Mouse (Mus musculus) lung, embryonic 14.5 days (tissue): ENCODE results near the gene Gm13285. TPM values are rescaled to one million over a fixed set of nuclear protein-coding genes. Genes with fewer than 3 reads are reported as not detected.
"Not testable (repeated sequence)": the region's sequence is repeated elsewhere in the genome, so short reads cannot be mapped to it uniquely, and the experiment has no call there.

Source experiments
- ATAC-seq: fragments of 200-750 bp; cut with Nextera tagmentation; 2 replicates; pipeline ENCODE4 v1.8.0; 2017; ENCODE audit warnings: mild to moderate bottlenecking, moderate TSS enrichment, moderate library complexity; ENCODE audit not compliant: insufficient read depth
- DNase-seq: peaks from one replicate; pipeline ENCODE4 v3.0.0-alpha.2; 2015
- H3K27ac ChIP-seq: fragments of 300-500 bp; sonication (generic); 2 replicates; pipeline ENCODE4 v1.5.1; 2014; ENCODE audit warnings: low read depth, mild to moderate bottlenecking, moderate library complexity
- H3K27me3 ChIP-seq: fragments of 300-500 bp; sonication (generic); 2 replicates; pipeline ENCODE4 v1.6.1; 2014; ENCODE audit warnings: low read length, control low read depth; ENCODE audit not compliant: insufficient read depth
- H3K36me3 ChIP-seq: fragments of 300-500 bp; sonication (generic); 2 replicates; pipeline ENCODE4 v1.6.1; 2014; ENCODE audit warnings: control low read depth; ENCODE audit not compliant: insufficient read depth
- H3K4me1 ChIP-seq: fragments of 300-500 bp; sonication (generic); 2 replicates; pipeline ENCODE4 v1.6.1; 2014; ENCODE audit warnings: antibody characterized with exemption, control low read depth; ENCODE audit not compliant: insufficient read depth
- H3K4me2 ChIP-seq: fragments of 300-500 bp; sonication (generic); 2 replicates; pipeline ENCODE4 v1.6.1; 2014; ENCODE audit warnings: mild to moderate bottlenecking
- H3K4me3 ChIP-seq: fragments of 300-500 bp; sonication (generic); 2 replicates; pipeline ENCODE4 v1.5.1; 2014; ENCODE audit warnings: low read depth, low read length
- H3K9ac ChIP-seq: fragments of 300-500 bp; sonication (generic); 2 replicates; pipeline ENCODE4 v1.6.1; 2014
- H3K9me3 ChIP-seq: fragments of 300-500 bp; sonication (generic); 2 replicates; pipeline ENCODE4 v1.6.1; 2016; ENCODE audit warnings: low read depth, low read length, control low read depth
- CTCF ChIP-seq: IDR thresholded peaks from 2 replicates; pipeline ENCODE4 v1.5.1; 2016; ENCODE audit warnings: antibody characterized with exemption, low read depth
- WGBS: fragments of 180-500 bp; shearing (Covaris S2); extraction: QIAGEN DNeasy Blood & Tissue Kit; methylation state at CpG from one replicate; pipeline ENCODE4 v1.1.7; 2014; 5-methylcytosine and 5-hydroxymethylcytosine counted together
- polyA plus RNA-seq: library from polyadenylated mRNA; unstranded; fragments of >200 nt; fragmentation: Nextera tagmentation; extraction: Ambion mirVana; gene quantifications from 2 replicates; pipeline ENCODE4 v1.2.1, GENCODE M21; 2014

Gene Gm13285
- polyA plus RNA-seq, 1 experiment from 2014 or later, result 1.2 TPM

- not testable (repeated sequence) for H3K27me3 ChIP-seq, DNase-seq, H3K27ac ChIP-seq, H3K9me3 ChIP-seq, H3K4me2 ChIP-seq, ATAC-seq, H3K36me3 ChIP-seq, H3K4me3 ChIP-seq, H3K4me1 ChIP-seq, H3K9ac ChIP-seq
- WGBS, result no CpG with 5 or more reads among the region's 27 CpGs
Observed at GRCm38 (mm10) chr4:88785409-88785808, 14.1 kb upstream of the Gm13285 start, which contains the start of gene Gm13276. Gene Gm13276, plus strand, starts transcription at chr4:88785709.

GRCm38 (mm10) chr4:88788402-88788801, 11.1 kb upstream of the Gm13285 start, which contains the start of gene Gm13277:
Gene Gm13277, plus strand, starts transcription at chr4:88788632.
- H3K4me2 ChIP-seq, H3K4me3 ChIP-seq, H3K9ac ChIP-seq, H3K27ac ChIP-seq, H3K4me1 ChIP-seq, DNase-seq, H3K27me3 ChIP-seq, H3K36me3 ChIP-seq, H3K9me3 ChIP-seq, ATAC-seq: not testable (repeated sequence)
- peak; percentile 64 for TF ChIP-seq CTCF
- WGBS, result no CpG with 5 or more reads among the region's 28 CpGs

GRCm38 (mm10) chr4:88791250-88791649, 8.2 kb upstream of the Gm13285 start, which contains the start of gene Gm13278:
Gene Gm13278, plus strand, starts transcription at chr4:88791550.
- DNase-seq, H3K4me3 ChIP-seq, H3K9ac ChIP-seq, H3K9me3 ChIP-seq, ATAC-seq, H3K36me3 ChIP-seq, H3K4me1 ChIP-seq, H3K27ac ChIP-seq, H3K4me2 ChIP-seq, H3K27me3 ChIP-seq: not testable (repeated sequence)
- no CpG with 5 or more reads among the region's 28 CpGs for WGBS

- not testable (repeated sequence) for H3K4me2 ChIP-seq, H3K27me3 ChIP-seq, ATAC-seq, H3K9ac ChIP-seq, H3K4me3 ChIP-seq, H3K9me3 ChIP-seq, DNase-seq, H3K36me3 ChIP-seq, H3K4me1 ChIP-seq, H3K27ac ChIP-seq
- 0% methylated on average over 8 of the region's 52 CpGs for WGBS
- peak; percentile 45; the same call in 1 of the 2 replicates for TF ChIP-seq CTCF
Observed at GRCm38 (mm10) chr4:88793936-88794675, 5.4 kb upstream of the Gm13285 start, which contains the start of gene Gm13275. Gene Gm13275, plus strand, starts transcription at chr4:88794487.

GRCm38 (mm10) chr4:88797097-88797496, 2.4 kb upstream of the Gm13285 start, which contains the start of gene Gm13279:
Gene Gm13279, plus strand, starts transcription at chr4:88797397.
- H3K4me1 ChIP-seq, ATAC-seq: not testable (repeated sequence)

GRCm38 (mm10) chr4:88802954-88803353, 3.5 kb downstream of the Gm13285 start, which contains the start of gene Gm13287:
Gene Gm13287, plus strand, starts transcription at chr4:88803254.
- H3K27ac ChIP-seq, H3K4me1 ChIP-seq, H3K9me3 ChIP-seq, H3K36me3 ChIP-seq, DNase-seq, H3K27me3 ChIP-seq, H3K4me3 ChIP-seq, H3K9ac ChIP-seq, ATAC-seq: not testable (repeated sequence)
- WGBS, result no CpG with 5 or more reads among the region's 29 CpGs
- 0 out of 2 replicates have a peak within 1 kb of the TSS, but pooled peaks have one; percentile 25 for H3K4me2 ChIP-seq

More at GRCm38 (mm10) chr4:88797097-88797496, 2.4 kb upstream of the Gm13285 start, which contains the start of gene Gm13279:
- not testable (repeated sequence) for H3K36me3 ChIP-seq, H3K27ac ChIP-seq, DNase-seq, H3K9ac ChIP-seq, H3K27me3 ChIP-seq, H3K9me3 ChIP-seq, H3K4me3 ChIP-seq, H3K4me2 ChIP-seq
- WGBS, result no CpG with 5 or more reads among the region's 28 CpGs

GRCm38 (mm10) chr4:88805231-88805630, 5.8 kb downstream of the Gm13285 start, which contains the start of gene Gm13288:
Gene Gm13288, plus strand, starts transcription at chr4:88805531.
- H3K9me3 ChIP-seq, H3K4me3 ChIP-seq, H3K9ac ChIP-seq, H3K4me1 ChIP-seq, ATAC-seq, H3K4me2 ChIP-seq, H3K36me3 ChIP-seq, DNase-seq, H3K27me3 ChIP-seq, H3K27ac ChIP-seq: not testable (repeated sequence)
- WGBS, result no CpG with 5 or more reads among the region's 8 CpGs

GRCm38 (mm10) chr4:88805761-88806160, 6.3 kb downstream of the Gm13285 start:
- H3K36me3 ChIP-seq, H3K27me3 ChIP-seq, H3K9me3 ChIP-seq, H3K9ac ChIP-seq, H3K4me3 ChIP-seq, H3K4me1 ChIP-seq, DNase-seq, ATAC-seq, H3K4me2 ChIP-seq, H3K27ac ChIP-seq: not testable (repeated sequence)
- WGBS, result 3% methylated on average over 6 of the region's 34 CpGs
